Mouse (Mus musculus) heart, embryonic 13.5 days (tissue): Measurements from ENCODE around the gene Paics. TPM values are rescaled to one million over a fixed set of nuclear protein-coding genes. Genes with fewer than 3 reads are reported as not detected.
A peak's percentile ranks its signal among the peaks of the same experiment; 100 is the strongest.
"Not testable (repeated sequence)": the region's sequence is repeated elsewhere in the genome, so short reads cannot be mapped to it uniquely, and the experiment has no call there.

Experiments
- ATAC-seq: fragments of 200-750 bp; cut with Nextera tagmentation; 2 replicates; pipeline ENCODE4 v1.8.0; 2017; ENCODE audit warnings: moderate TSS enrichment; ENCODE audit not compliant: insufficient number of reproducible peaks, low FRiP score, low TSS enrichment; ENCODE audit errors: extremely low read depth
- H3K27ac ChIP-seq: fragments of 300-500 bp; sonication (generic); replicated peaks from 2 replicates; pipeline ENCODE4 v1.5.1; 2015; ENCODE audit warnings: moderate library complexity, mild to moderate bottlenecking, inconsistent platforms
- H3K27me3 ChIP-seq: fragments of 300-500 bp; sonication (generic); replicated peaks from 2 replicates; pipeline ENCODE4 v1.6.1; 2015; ENCODE audit warnings: mild to moderate bottlenecking, inconsistent platforms
- H3K36me3 ChIP-seq: fragments of 300-500 bp; sonication (generic); 2 replicates; pipeline ENCODE4 v1.6.1; 2015; ENCODE audit warnings: mild to moderate bottlenecking, inconsistent platforms
- H3K4me1 ChIP-seq: fragments of 300-500 bp; sonication (generic); 2 replicates; pipeline ENCODE4 v1.6.1; 2015; ENCODE audit warnings: inconsistent platforms
- H3K4me2 ChIP-seq: fragments of 300-500 bp; sonication (generic); 2 replicates; pipeline ENCODE4 v1.6.1; 2015; ENCODE audit warnings: inconsistent platforms, mild to moderate bottlenecking, moderate library complexity
- H3K4me3 ChIP-seq: fragments of 300-500 bp; sonication (generic); 2 replicates; pipeline ENCODE4 v1.5.1; 2015; ENCODE audit warnings: moderate library complexity, mild to moderate bottlenecking, inconsistent platforms
- H3K9ac ChIP-seq: fragments of 300-500 bp; sonication (generic); 2 replicates; pipeline ENCODE4 v1.6.1; 2015; ENCODE audit warnings: inconsistent platforms, mild to moderate bottlenecking, moderate library complexity
- H3K9me3 ChIP-seq: fragments of 300-500 bp; sonication (generic); 2 replicates; pipeline ENCODE4 v1.6.1; 2016; ENCODE audit warnings: inconsistent platforms
- WGBS: fragments of 180-500 bp; shearing (Covaris S2); methylation state at CpG from one replicate; pipeline ENCODE4 v1.1.7; 2015; ENCODE audit warnings: mixed read lengths; 5-methylcytosine and 5-hydroxymethylcytosine counted together
- polyA plus RNA-seq: library from polyadenylated mRNA; unstranded; fragments of >200 nt; fragmentation: Nextera tagmentation; extraction: Ambion mirVana; gene quantifications from 2 replicates; pipeline ENCODE4 v1.2.1, GENCODE M21; 2015

Paics gene
- polyA plus RNA-seq, 1 experiment from 2014 or later: 229 TPM

DNA sequence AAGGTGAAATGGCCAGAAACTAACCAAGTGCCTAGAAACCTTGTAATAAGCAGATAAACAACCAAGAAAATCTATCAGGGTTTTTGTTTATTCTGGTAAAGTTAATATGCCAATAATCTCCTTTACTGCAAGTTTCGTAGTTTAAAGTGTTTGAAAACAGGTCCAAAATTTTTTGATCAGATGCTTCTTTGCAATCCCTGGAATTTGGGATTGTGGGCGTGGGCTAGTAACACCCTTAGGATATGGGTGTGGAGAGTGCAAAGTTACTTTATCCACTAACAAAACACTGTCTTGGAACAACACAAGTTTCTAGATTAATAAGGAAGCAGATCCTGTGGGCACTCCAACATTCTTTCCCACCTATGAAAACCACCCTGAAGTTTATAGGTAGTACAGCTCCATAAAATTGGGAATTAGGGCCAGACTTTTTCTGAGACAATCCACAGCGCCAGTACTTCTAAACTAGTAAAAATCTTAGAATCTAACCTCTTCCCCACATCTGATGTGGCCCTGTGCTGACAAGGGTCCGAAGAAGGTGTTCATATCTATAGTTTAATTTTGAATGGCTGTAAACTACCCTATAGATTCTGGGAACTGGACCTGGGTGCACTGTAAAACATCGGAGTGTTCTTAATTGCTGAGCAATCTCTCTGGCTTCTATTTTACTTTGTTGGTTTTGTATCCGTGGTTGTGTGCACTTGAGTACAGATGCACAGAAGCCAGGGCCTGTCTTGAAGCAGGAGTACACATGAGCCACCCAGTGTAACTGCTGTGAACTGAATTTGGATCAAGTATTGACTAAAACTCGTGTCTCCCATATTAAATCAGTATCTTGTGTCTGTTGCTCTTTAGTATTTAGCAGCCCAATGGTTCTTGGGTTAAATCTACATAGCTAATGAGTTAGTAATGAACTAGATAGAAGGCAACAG lies 1.3 kb downstream of the Paics start:
- ATAC-seq: no peak
- peak overlapping the region; percentile 93 for H3K4me2 ChIP-seq
- H3K27me3 ChIP-seq: no peaks in the 10 kb centered on the region
- H3K4me3 ChIP-seq: peak overlapping the region; percentile 88
- H3K9ac ChIP-seq: peak overlapping the region; percentile 92
- peak overlapping the region; percentile 91 for H3K27ac ChIP-seq
- H3K36me3 ChIP-seq: peaks cover 45% of the 10 kb centered on the region
- H3K9me3 ChIP-seq: no peaks in the 10 kb centered on the region
- 15% methylated on average over 7 of the region's 7 CpGs for whole genome bisulfite sequencing
- peaks cover 64% of the 10 kb centered on the region for H3K4me1 ChIP-seq

DNA sequence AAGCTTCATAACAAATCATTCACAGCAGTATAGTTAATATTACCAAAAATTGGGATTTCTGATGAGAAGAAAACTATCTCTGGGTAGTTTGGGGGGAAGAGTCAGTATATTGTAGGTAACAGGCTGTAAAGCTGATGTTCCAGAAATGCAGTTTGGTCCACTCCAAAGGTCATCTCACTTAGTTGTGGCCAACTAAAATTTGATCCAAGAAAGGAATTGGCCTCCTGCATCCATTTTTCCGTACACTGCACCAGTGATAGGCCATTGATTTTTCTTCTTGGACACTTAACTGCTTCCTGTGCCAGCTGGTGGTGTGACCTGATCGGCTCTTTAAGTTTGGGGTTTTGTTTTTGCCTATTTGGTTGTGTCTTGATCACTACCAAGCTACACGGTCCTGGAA lies 2.7 kb downstream of the Paics start:
- ATAC-seq: no peak
- H3K4me2 ChIP-seq: peak overlapping the region; percentile 30
- no peak overlapping the region for H3K4me3 ChIP-seq
- H3K27me3 ChIP-seq: no peaks in the 10 kb centered on the region
- no peaks in the 10 kb centered on the region for H3K9me3 ChIP-seq
- peaks cover 50% of the 10 kb centered on the region for H3K4me1 ChIP-seq
- 75% methylated on average over 3 of the region's 3 CpGs for WGBS
- H3K9ac ChIP-seq: peak overlapping the region; percentile 40; the same call in 1 of the 2 replicates
- H3K27ac ChIP-seq: no peak overlapping the region
- peaks cover 51% of the 10 kb centered on the region for H3K36me3 ChIP-seq

DNA sequence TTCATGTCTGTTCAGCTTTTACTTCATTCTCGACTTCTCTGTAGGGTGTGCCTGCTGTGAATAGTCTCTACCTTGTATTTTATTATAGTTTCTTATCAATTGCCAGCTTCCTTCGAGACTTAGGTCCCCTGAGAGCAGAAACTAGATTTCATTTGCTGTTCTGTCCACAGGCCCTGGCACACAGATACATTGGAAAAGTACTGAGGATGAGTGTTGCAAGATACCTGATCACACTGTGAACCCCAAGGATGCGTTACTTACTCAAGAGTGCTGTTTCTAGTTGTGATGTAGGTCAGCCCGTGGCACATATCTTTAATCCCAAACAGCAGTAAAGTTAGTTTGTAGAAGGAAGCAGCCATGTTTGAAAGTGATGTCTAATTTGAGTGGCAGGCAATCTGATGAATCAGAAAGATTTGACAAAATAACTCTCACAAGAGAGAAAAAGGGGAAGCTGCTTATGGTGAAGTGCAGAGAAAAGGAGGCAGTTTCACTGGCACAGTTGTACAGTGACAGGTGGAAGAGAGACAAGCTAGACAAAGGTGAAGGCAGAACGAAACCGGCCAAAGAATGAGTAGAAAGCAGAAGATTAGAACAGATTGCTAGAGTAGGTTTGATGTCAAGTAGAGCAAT lies 3.3 kb downstream of the Paics start:
- no peak overlapping the region for H3K27ac ChIP-seq
- no peaks in the 10 kb centered on the region for H3K27me3 ChIP-seq
- H3K4me1 ChIP-seq: peaks cover 45% of the 10 kb centered on the region
- H3K9ac ChIP-seq: peak overlapping the region; percentile 40; the same call in 1 of the 2 replicates
- no peak overlapping the region for H3K4me3 ChIP-seq
- peak overlapping the region; percentile 30 for H3K4me2 ChIP-seq
- H3K36me3 ChIP-seq: peaks cover 54% of the 10 kb centered on the region
- no peak for ATAC-seq
- H3K9me3 ChIP-seq: no peaks in the 10 kb centered on the region
- WGBS: 69% methylated on average over 6 of the region's 6 CpGs

DNA sequence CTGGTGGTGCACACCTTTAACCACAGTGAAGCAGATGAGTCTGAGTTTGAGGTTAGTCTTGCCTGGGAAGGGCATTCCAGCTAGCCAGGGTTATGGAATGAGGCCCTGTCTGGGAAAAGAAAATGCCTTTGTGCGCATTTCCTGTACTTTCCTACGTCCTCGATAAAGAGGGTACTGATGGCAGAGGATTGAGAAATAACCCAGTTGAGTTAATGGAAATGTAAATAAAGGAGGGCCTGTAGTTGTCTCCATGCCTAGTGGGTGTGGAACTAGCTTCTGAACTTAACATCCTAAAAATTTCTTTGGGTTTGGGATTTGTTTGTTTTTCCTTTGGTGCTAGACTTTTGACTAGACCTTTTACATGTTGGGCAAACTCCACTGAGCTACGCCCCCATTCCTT lies 4.4 kb downstream of the Paics start:
- ATAC-seq: no peak
- WGBS: 63% methylated on average over 4 of the region's 4 CpGs
- Histone ChIP-seq H3K27me3 (no peaks in the 10 kb centered on the region), H3K9me3 (no peaks in the 10 kb centered on the region), H3K36me3 (peaks cover 64% of the 10 kb centered on the region), H3K9ac (0 out of 2 replicates have a peak overlapping the region, but pooled peaks have one; percentile 10), H3K4me1 (peaks cover 35% of the 10 kb centered on the region), H3K27ac (peak overlapping the region; percentile 48), H3K4me2 (no peak overlapping the region), H3K4me3 (no peak overlapping the region)

DNA sequence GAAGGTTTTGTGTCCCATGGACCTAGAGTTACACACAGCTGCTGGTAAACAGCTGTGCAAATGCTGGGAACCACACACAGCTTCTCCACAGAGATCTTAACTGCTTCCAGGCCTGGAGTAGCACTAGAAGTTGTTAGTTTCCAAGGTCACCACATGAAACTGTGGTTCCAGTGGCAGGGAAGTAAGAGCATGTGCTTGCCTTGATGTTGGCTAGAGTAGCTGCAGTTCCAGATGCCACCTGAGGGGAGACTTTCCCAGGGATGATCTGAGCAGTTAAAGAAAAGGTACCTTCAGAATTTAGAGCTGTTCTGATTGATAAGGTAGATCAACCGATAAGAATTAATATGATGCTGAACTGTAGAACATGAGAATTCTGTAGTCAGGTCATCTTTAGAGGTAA lies 6.8 kb downstream of the Paics start:
- H3K36me3 ChIP-seq: peaks cover 89% of the 10 kb centered on the region
- no peak overlapping the region for H3K4me2 ChIP-seq

DNA sequence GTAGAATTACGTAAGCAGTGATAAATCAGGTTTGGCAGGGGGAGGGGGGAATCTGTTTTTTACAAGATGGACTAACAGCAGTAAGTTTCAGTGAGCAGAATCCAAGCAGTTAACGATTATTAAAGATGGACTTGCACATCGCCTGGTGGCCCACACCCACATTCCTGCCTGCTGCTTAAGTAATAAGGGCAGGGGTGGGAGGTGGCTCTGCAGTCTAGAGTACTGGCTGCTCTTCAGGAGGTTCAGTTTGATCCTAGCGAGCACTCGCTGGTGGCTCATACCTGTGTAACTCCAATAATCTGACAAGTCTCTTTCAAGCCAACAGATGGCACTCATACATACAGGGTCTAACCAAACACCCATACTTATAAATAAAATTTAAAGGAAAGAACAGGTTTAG lies 8.5 kb downstream of the Paics start:
- peaks cover 12% of the 10 kb centered on the region for H3K4me1 ChIP-seq
- H3K4me3 ChIP-seq: no peak overlapping the region
- H3K36me3 ChIP-seq: peaks cover 96% of the 10 kb centered on the region
- H3K27ac ChIP-seq: no peak overlapping the region
- 84% methylated on average over 5 of the region's 5 CpGs for WGBS
- no peak overlapping the region for H3K4me2 ChIP-seq
- H3K27me3 ChIP-seq: no peaks in the 10 kb centered on the region
- ATAC-seq: no peak
- no peak overlapping the region for H3K9ac ChIP-seq
- no peaks in the 10 kb centered on the region for H3K9me3 ChIP-seq

More for the DNA sequence above, 6.8 kb downstream of the Paics start:
- 90% methylated on average over 1 of the region's 1 CpGs for WGBS
- no peaks in the 10 kb centered on the region for H3K9me3 ChIP-seq
- H3K27ac ChIP-seq: no peak overlapping the region
- H3K9ac ChIP-seq: no peak overlapping the region
- no peaks in the 10 kb centered on the region for H3K27me3 ChIP-seq
- no peak for ATAC-seq
- H3K4me1 ChIP-seq: peaks cover 26% of the 10 kb centered on the region
- H3K4me3 ChIP-seq: no peak overlapping the region

DNA sequence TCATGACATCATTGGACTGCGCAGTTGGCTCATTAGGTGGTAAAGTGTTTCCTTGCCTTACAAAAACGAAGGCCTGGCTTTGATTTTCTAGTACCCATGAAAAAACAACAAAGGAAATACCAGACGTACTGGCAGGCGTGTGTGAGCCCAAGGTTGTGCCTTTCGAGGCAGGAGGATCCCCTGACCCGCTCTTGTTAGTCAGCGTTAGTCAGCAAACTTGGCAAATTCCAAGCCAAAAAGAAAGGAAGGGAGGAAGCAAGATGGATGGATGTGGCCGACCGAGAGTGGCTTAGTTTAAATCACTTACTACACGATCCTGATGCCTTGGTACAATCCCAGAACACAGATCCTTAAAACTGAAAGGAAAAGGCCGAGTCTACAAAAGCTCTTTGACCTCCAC lies 11.4 kb downstream of the Paics start:
- 81% methylated on average over 11 of the region's 11 CpGs for WGBS
- no peak overlapping the region for H3K4me3 ChIP-seq
- H3K4me1 ChIP-seq: no peaks in the 10 kb centered on the region
- no peak overlapping the region for H3K4me2 ChIP-seq
- H3K27ac ChIP-seq: no peak overlapping the region
- H3K27me3 ChIP-seq: no peaks in the 10 kb centered on the region
- H3K9me3 ChIP-seq: no peaks in the 10 kb centered on the region
- ATAC-seq: no peak
- H3K9ac ChIP-seq: no peak overlapping the region
- peaks cover 95% of the 10 kb centered on the region for H3K36me3 ChIP-seq

DNA sequence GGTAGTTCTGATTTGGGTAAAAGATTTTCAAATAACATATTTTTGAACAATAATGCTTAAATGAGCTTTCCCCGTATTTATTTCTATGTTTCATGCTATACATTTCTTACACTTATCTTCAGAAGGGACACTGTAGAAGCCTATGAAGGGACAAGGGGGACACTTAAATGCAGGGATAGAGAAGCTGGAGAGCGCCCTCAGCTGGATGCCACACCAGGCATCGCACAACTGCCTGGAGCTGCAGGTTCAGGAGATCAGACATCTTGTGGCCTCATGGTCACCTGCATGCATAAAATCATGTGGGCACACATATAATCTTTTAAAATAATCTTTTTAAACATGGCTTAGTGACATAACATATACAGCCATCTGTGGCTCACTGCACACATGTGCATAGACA lies 13.5 kb downstream of the Paics start:
- Histone ChIP-seq H3K27ac (no peak overlapping the region), H3K9ac (no peak overlapping the region), H3K36me3 (peaks cover 97% of the 10 kb centered on the region), H3K4me3 (no peak overlapping the region), H3K9me3 (no peaks in the 10 kb centered on the region), H3K27me3 (no peaks in the 10 kb centered on the region), H3K4me1 (no peaks in the 10 kb centered on the region), H3K4me2 (no peak overlapping the region)
- 89% methylated on average over 3 of the region's 3 CpGs for WGBS
- no peak for ATAC-seq

DNA sequence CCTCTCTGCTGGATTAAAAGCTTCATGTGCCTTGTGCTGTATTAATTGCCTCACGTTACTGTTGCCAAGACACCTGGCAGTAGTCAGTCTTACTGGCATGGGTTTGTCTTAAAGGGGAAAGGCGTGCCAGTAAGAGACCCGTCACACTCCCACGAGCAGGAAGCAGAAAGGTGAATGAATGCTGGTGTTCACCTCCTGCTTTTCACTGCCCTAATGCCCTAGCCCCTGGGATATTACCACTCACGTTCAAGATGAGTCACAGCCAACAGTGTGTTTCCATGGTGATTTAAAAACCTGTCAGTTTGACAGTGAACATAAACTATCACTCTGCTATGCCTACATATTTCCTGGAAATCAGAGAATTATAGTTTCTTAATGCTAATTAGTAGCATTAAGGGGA lies 18.1 kb downstream of the Paics start:
- Histone ChIP-seq H3K27me3 (no peaks in the 10 kb centered on the region), H3K9me3 (no peaks in the 10 kb centered on the region), H3K27ac (no peak overlapping the region), H3K4me2 (no peak overlapping the region), H3K4me1 (peaks cover 9% of the 10 kb centered on the region), H3K9ac (no peak overlapping the region), H3K36me3 (peaks cover 71% of the 10 kb centered on the region), H3K4me3 (no peak overlapping the region)
- no peak for ATAC-seq
- WGBS: 78% methylated on average over 5 of the region's 5 CpGs

DNA sequence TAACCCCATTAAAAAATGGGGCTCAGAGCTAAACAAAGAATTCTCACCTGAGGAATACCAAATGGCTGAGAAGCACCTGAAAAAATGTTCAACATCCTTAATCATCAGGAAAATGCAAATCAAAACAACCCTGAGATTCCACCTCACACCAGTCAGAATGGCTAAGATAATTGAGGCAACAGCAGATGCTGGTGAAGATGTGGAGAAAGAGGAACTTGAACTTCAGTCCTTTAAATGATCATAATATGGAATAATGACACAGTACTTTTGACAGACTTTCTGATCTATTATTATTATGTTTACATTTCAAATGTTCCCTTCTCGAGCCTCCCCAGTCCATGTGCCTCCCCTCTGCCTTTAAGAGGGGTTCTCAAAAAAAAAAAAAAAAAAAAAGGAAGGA lies 20.0 kb downstream of the Paics start:
- H3K36me3 ChIP-seq: peaks cover 54% of the 10 kb centered on the region
- not testable (repeated sequence) for H3K9me3 ChIP-seq, H3K9ac ChIP-seq, H3K27me3 ChIP-seq, H3K4me2 ChIP-seq, H3K4me3 ChIP-seq, H3K27ac ChIP-seq, ATAC-seq
- WGBS: 79% methylated on average over 1 of the region's 1 CpGs
- H3K4me1 ChIP-seq: peaks cover 19% of the 10 kb centered on the region

DNA sequence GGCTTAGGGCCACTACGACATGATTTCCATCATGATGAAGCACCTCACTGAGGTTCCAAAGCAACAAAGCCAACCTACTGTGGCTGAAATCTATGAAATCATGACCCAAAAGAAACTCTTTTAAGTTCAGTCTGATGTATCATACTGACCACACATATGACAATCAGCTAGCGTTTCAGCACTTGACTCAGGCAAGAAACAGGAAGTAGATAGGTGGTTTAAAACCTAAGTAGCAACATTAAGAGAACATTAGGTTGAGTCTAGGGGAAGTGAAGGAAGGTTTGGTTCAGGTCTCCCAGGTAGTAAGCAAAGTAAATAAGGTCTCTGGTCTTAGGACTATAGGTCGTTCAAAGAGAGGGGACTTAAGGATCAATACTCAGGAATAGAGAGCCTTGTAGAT lies 22.4 kb downstream of the Paics start:
- no peak for ATAC-seq
- H3K27me3 ChIP-seq: no peaks in the 10 kb centered on the region
- WGBS: 58% methylated on average over 3 of the region's 3 CpGs
- H3K4me2 ChIP-seq: peak overlapping the region; percentile 96
- H3K9me3 ChIP-seq: no peaks in the 10 kb centered on the region
- H3K4me1 ChIP-seq: peaks cover 21% of the 10 kb centered on the region
- H3K4me3 ChIP-seq: peak overlapping the region; percentile 95
- H3K27ac ChIP-seq: no peak overlapping the region
- H3K36me3 ChIP-seq: peaks cover 51% of the 10 kb centered on the region
- H3K9ac ChIP-seq: peak overlapping the region; percentile 97
